Mouse (Mus musculus) kidney, postnatal 14 days (tissue): ENCODE results near the gene Ccdc60.
A peak's percentile ranks its signal among the peaks of the same experiment; 100 is the strongest.
"Not testable (repeated sequence)": the region's sequence is repeated elsewhere in the genome, so short reads cannot be mapped to it uniquely, and the experiment has no call there.

Source experiments
- DNase-seq: peaks from one replicate; pipeline ENCODE4 v3.0.0; 2022; ENCODE audit warnings: mixed read lengths

Ccdc60 gene

DNA sequence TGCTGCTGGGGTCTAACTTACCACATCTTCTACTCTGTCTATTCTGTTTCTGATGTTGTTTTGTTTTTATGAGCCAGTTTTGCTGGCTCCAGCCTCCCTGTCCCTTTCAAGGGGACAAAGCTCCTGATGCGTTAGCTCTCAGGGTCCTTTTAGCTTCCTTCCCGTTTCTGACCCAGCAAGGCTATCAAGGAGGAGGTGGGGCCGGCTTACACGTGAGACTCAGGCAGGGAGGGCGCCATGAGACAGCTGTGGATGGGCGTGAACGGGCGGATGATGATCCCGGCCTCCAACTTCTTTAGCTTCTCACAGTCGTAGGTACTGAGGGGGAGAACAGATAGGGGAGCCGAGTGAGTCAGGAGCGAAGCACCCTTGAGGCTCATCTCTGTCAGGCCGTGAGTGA, 108.2 kb downstream of the Ccdc60 start:
- no peak for DNase-seq

DNA sequence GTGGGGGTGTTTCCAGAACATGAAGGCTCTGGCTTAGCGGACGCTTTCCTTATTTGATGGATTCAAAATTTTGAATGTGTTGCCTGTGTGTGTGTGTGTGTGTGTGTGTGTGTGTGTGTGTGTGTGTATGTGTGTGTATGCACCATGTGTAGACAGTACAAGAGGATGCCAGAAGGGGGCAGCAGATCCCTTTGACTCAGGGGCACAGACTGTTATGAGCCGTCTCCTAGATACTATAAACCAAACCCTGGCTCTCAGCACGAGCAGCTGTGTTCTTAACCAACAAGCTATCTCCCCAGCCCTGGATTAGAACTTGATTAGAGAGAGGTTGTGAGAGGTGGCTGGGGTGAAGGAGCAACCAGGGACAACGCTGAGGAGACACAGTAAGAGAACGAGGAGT, 117.1 kb downstream of the Ccdc60 start:
- no peak for DNase-seq

DNA sequence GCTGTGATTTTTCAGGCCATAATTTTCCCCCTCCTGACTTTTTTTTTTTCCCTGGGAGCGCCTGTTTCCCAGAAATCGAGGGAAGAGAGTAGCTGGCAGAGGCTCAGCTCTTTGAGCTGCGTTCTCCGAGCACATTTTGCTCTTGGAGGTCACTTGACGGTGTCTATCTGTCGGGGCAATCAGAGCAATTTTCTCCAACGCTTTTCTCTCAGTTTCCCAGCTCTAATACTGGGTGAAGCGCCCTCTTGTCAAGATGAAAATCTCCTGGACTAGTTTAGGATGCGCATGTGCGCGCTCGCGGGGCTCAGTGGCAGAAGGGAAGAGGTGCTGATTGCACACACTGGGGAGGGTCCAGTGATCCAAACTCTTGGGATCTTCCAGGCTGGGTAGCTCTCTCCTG, 121.8 kb downstream of the Ccdc60 start:
- DNase-seq, result no peak

DNA sequence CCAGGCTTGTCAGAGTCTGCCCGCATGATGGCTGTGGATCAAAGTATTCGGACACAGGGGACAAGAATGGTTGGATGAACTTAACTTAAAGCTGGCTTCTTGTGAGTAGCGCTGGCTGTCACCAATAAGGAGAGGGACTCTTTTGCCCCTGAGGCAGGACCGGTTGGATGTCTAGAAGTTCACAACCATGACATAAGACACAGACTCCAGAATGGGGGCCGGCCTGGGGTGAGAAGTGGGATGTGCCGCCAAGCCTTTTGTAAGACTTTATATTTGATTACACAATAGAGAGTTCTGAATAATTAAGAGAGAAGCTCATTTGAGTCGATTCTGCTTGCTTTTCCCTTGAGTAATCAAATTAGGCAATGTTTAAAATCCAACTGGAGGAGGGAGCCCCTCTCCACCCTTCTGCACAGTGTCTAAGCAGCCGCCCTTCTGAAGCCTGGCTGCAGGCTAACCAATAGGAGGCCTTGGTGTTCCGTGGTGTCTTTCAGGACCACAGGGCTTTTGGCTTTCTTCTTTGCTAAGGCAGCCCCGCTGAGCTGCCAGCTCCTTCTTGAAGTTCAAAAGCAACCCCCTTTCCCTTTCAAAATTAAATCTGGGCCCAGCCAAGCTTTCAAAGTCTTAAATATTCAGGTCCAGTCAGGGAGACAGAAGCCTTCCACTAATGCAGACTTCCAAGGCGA, 123.4 kb downstream of the Ccdc60 start:
- DNase-seq, result no peak

DNA sequence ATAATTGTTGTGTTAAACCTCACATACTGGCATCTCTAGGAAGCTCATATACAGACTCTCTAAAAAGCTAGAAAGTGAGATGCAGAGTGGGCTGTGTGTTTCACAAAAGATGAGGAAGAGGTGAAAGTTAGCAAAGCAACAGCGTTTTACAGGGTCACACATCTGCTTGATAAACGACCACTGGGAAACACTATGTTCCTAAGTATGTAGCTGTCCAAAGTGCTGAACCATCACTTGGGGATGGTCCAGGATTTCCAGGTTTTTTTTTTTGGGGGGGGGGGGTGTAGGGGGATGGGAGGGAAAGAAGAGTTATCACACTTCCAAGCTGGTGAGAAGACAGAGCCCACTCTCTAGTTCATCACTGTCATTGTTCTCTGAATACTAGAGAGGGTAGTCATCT, 134.0 kb downstream of the Ccdc60 start:
- DNase-seq, result no peak

DNA sequence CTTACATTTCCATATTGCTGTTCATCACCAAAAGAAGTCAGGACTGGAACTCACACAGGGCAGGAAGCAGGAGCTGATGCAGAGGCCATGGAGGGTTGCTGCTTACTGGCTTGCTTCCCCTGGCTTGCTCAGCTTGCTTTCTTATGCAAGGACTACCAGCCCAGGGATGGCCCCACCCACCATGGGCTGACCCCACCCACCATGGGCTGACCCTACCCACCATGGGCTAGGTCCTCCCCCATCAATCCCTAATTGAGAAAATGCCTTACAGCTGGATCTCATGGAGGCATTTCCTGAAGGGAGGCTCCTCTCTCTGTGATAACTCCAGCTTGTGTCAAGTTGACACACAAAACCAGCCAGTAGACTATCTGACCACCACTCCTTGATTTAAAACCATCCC, 142.3 kb downstream of the Ccdc60 start:
- not testable (repeated sequence) for DNase-seq

DNA sequence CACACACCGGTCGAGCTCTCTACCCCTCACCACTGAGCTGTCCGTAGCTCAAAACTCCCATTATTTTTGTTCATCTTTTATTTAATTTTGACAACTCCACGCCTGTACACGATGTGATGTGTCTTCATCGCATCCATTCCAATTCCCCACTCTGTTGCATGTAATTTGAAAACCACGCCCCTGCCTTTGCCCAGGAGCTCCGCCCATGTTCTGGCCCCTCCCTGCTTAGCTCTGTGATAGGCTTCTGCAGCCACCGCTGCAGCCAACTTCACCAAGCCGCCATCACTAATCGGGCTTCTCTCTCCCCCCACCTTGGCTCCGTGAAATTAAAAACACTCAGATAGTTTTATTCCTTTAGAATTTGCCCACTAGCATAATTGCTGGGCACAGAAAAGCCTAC, 144.1 kb downstream of the Ccdc60 start:
- no peak for DNase-seq

DNA sequence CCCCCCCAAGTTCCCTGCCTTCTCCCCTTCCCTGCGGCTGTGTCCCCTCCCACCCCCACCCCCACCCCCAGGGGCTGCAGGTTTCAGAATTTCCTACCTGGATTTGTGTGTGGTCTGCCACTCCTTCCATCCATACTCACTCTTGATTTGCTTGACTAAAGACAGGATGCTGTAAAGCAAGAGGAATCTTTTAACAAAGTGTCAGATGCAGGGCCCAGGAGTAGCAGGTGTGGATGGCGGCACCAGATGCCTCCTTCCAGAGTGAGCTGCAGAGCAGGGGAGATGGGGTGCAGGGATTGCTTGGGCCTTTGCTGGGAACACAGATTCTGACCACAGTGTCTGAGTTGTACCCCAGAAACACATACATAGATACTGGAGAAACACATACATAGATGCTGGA, 148.1 kb downstream of the Ccdc60 start:
- DNase-seq, result no peak

DNA sequence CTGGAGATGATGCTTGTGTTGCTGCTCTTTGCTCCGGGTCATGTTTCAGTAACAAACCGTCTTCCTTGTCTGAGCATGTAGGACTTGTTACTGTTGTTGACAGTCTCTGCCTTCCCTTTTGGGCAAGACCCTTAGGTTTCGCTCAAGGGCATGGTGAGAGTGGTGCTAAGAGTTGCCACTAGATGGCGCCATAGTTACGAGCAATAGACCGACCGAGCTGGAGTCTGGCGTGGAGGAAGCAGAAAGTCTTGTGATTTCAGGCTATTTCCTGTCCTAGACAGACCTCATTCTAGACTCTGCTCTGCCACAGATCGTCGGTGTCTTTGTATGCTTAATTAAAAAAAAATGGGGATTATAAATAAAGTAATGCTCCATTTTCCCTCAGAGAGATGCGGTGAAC, 165.4 kb downstream of the Ccdc60 start:
- DNase-seq, result peak; percentile 82

DNA sequence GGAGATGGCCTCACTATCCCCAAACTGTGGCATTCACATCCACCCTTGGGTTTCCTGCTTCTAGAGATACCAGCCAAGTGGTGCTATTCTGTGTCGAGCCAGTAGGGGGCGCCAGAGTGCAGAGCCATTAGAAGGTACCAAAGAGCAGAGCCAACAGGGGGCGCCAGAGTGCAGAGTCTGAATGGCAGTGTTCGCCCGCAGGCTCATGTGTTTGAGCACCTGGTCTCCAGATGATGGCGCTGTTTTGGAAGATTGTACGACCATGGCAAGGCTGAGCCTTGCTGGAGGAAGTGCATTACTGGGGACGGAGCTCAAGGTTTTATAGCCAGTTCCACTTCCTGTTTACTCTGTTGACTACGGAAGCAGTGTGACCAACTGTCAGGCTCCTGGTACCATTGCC, 172.2 kb downstream of the Ccdc60 start:
- peak; percentile 15 for DNase-seq

DNA sequence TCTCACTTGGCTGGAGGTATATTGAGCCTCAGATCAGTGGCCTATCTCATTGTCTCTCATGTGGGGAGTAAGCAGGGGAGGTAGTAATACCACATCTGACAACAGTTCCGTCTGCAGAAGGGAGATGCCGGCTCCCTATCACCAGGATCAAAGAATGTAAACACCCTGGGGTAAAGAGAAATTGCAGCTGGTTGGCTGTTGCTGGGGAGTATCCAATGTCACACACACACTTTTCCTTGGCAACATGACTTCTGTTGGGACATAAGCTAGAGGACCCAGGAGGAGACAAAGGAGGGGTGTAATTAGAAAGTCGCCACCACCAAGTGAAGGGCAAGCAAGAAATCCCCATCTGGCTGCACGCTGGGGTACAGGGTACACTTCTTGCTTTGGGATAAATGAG, 172.7 kb downstream of the Ccdc60 start:
- DNase-seq, result no peak

DNA sequence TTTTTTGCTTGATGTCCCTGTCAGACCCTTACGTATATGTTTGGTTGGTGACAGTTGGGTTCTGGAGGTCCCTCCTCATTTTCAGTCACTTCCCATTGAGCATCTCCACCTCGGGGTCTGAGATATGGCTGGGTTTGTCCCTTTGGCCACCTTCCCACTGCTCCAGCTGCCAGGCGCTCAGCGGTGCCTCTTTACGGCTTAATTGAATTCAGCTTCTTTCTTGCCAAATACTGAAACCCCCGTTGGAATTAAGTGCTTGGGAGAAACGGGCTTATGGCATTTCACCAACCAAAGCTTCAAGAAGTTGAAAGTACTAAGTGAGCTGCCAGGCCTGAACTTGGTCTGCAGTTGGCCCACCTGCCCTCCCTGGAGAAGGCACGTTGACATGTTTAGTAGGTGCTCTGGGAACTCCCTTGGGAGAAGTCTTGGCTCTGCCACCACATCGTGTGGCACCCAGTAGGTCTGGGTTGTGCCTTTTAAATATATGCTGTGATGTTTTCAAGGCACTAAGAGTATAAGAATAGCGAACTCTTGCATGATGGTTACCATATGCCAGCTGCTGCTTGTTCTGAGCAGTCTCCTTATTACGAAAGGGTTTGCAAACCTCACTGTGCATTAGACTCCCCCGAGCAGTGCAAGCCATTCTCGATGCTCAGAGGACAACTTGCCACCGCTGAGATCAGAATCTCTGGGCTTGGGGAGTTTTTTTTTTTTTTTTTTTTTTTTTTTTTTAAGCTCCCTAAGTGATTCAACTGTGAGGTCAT, 173.5 kb downstream of the Ccdc60 start:
- DNase-seq, result no peak

DNA sequence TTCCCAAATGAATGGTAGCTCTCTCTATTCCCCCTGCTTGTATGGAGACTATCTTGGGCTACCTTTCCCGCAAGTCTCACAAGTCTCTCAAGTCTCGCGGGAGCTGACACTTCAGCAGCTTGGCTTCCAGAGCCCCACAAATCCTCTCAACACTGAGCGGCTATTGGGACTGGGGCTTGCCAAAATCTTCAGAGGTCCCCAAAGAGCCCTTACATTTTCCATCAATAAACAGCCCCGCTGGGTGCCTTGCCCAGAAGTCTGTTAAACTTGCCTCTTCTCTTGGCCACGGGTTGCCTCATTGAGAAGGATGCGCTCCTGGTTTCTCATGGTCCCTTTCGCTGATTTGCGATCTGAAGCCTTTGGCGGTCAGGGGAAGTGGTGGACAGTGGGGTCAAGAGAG, 180.1 kb downstream of the Ccdc60 start:
- DNase-seq, result no peak

DNA sequence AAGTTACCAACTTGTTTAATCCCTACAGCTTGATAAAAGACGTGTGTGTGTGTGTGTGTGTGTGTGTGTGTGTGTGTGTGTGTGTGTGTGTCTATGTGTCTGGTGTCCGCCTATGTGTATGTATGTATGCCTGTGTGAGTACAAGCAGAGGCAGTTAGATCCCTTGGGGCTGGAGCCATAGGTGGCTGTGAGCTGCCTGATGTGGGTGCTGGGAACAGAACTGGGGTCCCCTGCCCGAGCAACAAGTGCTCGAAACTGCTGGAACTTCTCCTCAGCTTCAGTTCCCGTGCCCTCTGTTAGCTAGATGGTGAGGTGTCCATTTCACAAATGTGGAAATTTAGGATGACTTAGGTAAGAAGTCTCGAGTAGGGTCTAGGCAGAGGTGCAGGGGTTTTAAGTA, 204.6 kb downstream of the Ccdc60 start:
- no peak for DNase-seq

DNA sequence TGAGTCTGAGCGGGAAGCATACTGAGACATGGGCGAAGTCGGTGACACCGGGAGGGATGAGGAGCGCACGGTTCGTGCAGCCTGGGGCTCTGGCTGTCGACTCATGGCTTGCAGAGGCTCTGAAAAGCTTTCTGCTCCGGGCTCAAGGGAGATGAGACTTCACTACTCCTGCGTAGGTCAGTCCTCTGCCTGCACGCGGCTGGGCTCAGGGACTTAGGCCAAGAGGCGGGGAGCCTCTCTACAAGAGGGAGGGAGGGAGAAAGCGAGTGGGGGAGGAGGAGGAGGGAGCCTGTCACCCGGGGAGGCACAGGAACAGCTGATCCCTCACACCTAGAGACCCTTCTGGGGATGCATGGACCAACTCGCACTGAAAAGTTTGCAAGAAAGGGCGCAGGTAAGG, 205.7 kb downstream of the Ccdc60 start, which contains the start of gene Tmem233:
TSS of gene Tmem233 (minus strand) at position 164 of the 400 bp plus-strand sequence.
- DNase-seq, result peak; percentile 4

DNA sequence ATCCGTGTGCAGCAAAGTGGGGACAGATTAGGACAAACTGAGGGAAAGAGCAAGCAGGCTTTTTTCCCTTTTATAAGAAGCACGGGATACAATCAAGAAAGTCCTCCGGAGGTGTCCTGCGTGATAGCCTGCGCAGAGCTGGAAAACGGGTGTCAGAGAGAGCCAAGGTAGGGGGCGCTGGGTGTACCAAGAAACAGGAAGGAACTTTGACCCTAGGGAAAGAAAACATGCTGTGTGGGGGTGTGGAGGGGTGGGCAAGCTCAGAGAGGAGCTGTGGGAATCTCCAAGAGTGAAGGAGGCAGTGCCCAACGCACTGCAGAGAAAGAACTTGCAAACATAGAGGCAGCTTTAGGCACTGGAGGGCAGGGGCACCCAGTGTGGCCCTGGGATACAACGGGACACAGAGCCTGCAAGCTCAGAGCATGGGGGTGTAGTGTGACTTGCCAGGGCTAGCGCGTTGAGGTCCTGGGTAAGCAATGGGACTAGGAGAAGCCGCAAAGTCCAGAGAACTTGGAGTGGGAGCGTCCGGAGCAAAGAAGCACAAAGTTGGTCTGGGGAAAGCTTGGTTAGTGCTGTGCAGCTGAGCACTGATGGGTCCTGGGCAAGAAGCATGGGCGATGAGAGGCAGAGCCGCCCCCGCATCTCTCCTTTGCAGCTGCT, 206.4 kb downstream of the Ccdc60 start:
- no peak for DNase-seq

DNA sequence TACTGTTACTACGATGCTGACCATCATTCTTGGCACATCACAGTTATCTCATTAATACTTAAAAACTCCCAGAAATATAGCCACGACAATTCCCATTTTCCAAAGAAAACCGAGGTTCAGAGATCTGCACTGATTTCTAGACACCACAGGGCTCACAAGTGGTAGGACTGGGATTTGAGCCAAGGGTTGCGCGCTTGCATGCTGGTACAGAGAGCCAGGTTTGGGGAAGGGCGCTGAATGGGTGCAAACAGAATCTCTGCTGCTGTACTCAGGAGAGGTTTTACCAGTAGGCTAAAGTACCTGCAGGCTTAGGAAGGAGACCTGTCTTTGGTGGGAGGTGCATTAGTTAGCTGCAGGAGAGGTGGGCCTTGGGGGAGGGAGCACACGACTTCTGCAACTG, 207.2 kb downstream of the Ccdc60 start:
- DNase-seq, result no peak

DNA sequence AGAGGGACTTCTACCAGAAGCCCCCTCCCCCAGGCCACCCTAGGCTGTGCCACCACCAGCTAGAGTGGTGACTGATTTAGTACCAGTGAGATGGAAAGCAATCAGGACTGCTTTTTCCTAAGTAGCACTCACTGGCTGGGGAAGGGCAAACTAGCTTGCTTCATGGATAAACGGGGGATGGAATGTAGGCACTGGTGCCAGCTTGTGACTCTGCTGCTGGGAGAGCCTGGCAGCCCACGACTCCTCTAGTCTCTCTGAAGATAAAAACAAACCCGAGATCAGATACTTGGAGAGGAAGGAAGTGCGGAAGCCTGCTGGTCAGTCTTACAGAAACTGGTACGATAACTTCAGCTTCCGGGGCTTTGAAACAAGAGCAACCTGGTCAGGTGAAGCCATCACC, 208.0 kb downstream of the Ccdc60 start:
- no peak for DNase-seq
